Mouse (Mus musculus): ENCODE data around the gene Ctsz. TPM values are rescaled to one million over a fixed set of nuclear protein-coding genes. Genes with fewer than 3 reads are reported as not detected.

Gene Ctsz
- 100 to 1,000 TPM; 223 to 229 TPM for total RNA-seq (2023)

GRCm38 (mm10) chr2:174438737-174439449 is at the start of gene Ctsz:
Gene Ctsz, minus strand, starts transcription at chr2:174439039.

GRCm38 (mm10) chr2:174472818-174473549 is 34.1 kb upstream of the Ctsz start, which contains the start of gene Prelid3b:
Gene Prelid3b, minus strand, starts transcription at chr2:174473081.

GRCm38 (mm10) chr2:174463789-174464523 is 25.1 kb upstream of the Ctsz start, which contains the start of gene Atp5e:
Gene Atp5e, minus strand, starts transcription at chr2:174464105.

GRCm38 (mm10) chr2:174450353-174450752 is 11.5 kb upstream of the Ctsz start, which contains the start of gene Tubb1:
Gene Tubb1, plus strand, starts transcription at chr2:174450695.

GRCm38 (mm10) chr2:174415731-174416310 is 23.0 kb downstream of the Ctsz start, which contains the start of gene Nelfcd:
Gene Nelfcd, plus strand, starts transcription at chr2:174415804.

Other genes starting within 250 kb of the Ctsz start
- gene Gnas, start 154.7 kb downstream of the Ctsz start, total RNA-seq (2023), result 100 to 1,000 TPM; 711 to 727 TPM
- gene Gm20721, start 92.3 kb downstream of the Ctsz start, total RNA-seq (2023), result 1 to 10 TPM in 1 of 2 experiments, under 1 TPM in 1; 0.84 to 1.1 TPM
- gene Nelfcd, start 23.2 kb downstream of the Ctsz start, total RNA-seq (2023), result 10 to 100 TPM; 67.8 to 69.6 TPM
- gene Tubb1, start 11.7 kb upstream of the Ctsz start, total RNA-seq (2023), result under 1 TPM; 0.53 to 0.90 TPM
- 100 to 1,000 TPM; 230 to 262 TPM for gene Atp5e, start 25.1 kb upstream of the Ctsz start, total RNA-seq (2023)
- 10 to 100 TPM; 46.7 to 58.8 TPM for gene Prelid3b, start 34.0 kb upstream of the Ctsz start, total RNA-seq (2023)
- 10 to 100 TPM; 62.2 to 65.4 TPM for gene Zfp831, start 204.5 kb upstream of the Ctsz start, total RNA-seq (2023)

Measured in B cell, adult 67 days (primary cell).